Mouse (Mus musculus) liver, adult (tissue): ENCODE data around the gene Stard3.

Experiments used
- GATA4 ChIP-seq: IDR thresholded peaks from 2 replicates; pipeline ENCODE4 v1.6.1; 2014; ENCODE audit warnings: mild to moderate bottlenecking, low read length; ENCODE audit not compliant: insufficient replicate concordance

The Stard3 gene

GRCm38 (mm10) chr11:98372406-98372805 is 14.2 kb downstream of the Stard3 start:
- TF ChIP-seq GATA4, result no peak

GRCm38 (mm10) chr11:98373244-98373643 is 15.1 kb downstream of the Stard3 start:
- TF ChIP-seq GATA4, result no peak

GRCm38 (mm10) chr11:98374266-98374665 is 16.1 kb downstream of the Stard3 start:
- no peak for TF ChIP-seq GATA4

- no peak for TF ChIP-seq GATA4
Measured at GRCm38 (mm10) chr11:98376756-98377155, 18.6 kb downstream of the Stard3 start.

- TF ChIP-seq GATA4, result no peak
Measured at GRCm38 (mm10) chr11:98377787-98378186, 19.6 kb downstream of the Stard3 start.

- TF ChIP-seq GATA4, result no peak
Measured at GRCm38 (mm10) chr11:98379379-98379778, 21.2 kb downstream of the Stard3 start.

GRCm38 (mm10) chr11:98380106-98380505 is 21.9 kb downstream of the Stard3 start:
- no peak for TF ChIP-seq GATA4

- TF ChIP-seq GATA4, result no peak
Measured at GRCm38 (mm10) chr11:98381651-98382050, 23.5 kb downstream of the Stard3 start.

GRCm38 (mm10) chr11:98383261-98384030 is 25.3 kb downstream of the Stard3 start, which contains the start of gene Tcap:
Tcap (plus strand) TSS chr11:98383811.
- TF ChIP-seq GATA4, result no peak

- no peak for TF ChIP-seq GATA4
Measured at GRCm38 (mm10) chr11:98384216-98384615, 26.0 kb downstream of the Stard3 start.

- TF ChIP-seq GATA4, result no peak
Measured at GRCm38 (mm10) chr11:98384721-98385637, 26.8 kb downstream of the Stard3 start.

GRCm38 (mm10) chr11:98385638-98386585 is 27.7 kb downstream of the Stard3 start, which contains the start of gene Pnmt:
Pnmt (plus strand) TSS chr11:98386450.
- TF ChIP-seq GATA4, result no peak

GRCm38 (mm10) chr11:98386596-98386995 is 28.4 kb downstream of the Stard3 start:
- TF ChIP-seq GATA4, result no peak

- no peak for TF ChIP-seq GATA4
Measured at GRCm38 (mm10) chr11:98387056-98387577, 28.9 kb downstream of the Stard3 start.
